Mouse (Mus musculus): ENCODE data around the gene Atp6ap1l. TPM values are rescaled to one million over a fixed set of nuclear protein-coding genes. Genes with fewer than 3 reads are reported as not detected.

Gene Atp6ap1l
- polyA plus RNA-seq (2017; shearing (Covaris generic)): not detected

GRCm38 (mm10) chr13:90905176-90905575 is at the start of gene Atp6ap1l:
TSS of gene Atp6ap1l (minus strand) at chr13:90905355.

GRCm38 (mm10) chr13:90922751-90923612 is 17.8 kb upstream of the Atp6ap1l start, which contains the start of gene Rps23:
TSS of gene Rps23 (plus strand) at chr13:90922958.

Other genes starting within 250 kb of the Atp6ap1l start
- gene Rps23, start 17.6 kb upstream of the Atp6ap1l start, polyA plus RNA-seq (2017; shearing (Covaris generic)): 100 to 1,000 TPM; 582 to 883 TPM